Mouse (Mus musculus): Measurements from ENCODE around the gene Gcsam. TPM values are rescaled to one million over a fixed set of nuclear protein-coding genes. Genes with fewer than 3 reads are reported as not detected.

The Gcsam gene
- total RNA-seq (2021): not detected

DNA sequence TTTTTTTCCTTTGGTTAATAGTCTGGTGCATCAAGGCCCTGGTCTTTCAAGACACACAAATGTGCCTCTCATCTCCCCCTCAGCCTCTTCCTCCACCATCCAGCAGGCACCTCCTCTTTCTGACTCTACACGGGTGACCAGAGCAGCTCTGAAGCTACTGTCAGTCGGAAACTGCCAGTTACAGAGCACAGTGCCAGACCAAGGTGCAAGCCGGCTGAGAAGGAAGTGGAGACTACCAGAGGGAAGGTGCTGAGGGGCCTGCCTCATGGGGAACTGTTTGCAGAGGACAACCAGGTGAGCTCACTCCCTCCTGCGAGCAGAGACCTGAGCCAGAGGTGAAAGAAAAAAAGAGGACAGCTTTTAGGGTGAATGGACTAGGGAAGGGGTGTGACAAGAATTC lies at the start of gene Gcsam:
Gcsam (plus strand) TSS at position 114 of the 400 bp plus-strand sequence.
- intact Hi-C loops (cut with DNase I): no loop called here
- DNase-seq (ENCODE audit: extremely low spot score in 1 of 2, low spot score in 2 of 2): no peak

DNA sequence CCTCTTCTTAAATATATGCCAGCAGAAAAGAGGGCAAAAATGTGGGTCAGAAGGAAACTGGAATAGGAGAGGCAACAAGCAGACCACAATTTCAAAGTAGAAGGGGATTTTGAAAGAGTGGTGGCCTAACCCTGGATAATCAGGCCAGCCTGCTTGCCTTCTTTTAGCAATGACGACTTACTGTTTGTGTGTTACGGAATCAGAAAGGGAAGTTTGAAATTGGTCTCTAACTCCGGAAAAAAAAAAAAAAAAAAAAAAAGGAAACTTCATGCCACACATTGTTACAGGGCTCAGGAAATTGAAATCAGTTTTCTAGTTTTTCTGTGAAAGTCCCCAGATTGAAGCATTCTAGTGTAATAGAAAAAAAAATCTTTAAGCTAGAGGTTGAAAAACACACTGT lies 48.4 kb upstream of the Gcsam start:
- intact Hi-C loops (cut with DNase I): no loop called here
- no peak for DNase-seq (ENCODE audit: extremely low spot score in 1 of 2, low spot score in 2 of 2)

DNA sequence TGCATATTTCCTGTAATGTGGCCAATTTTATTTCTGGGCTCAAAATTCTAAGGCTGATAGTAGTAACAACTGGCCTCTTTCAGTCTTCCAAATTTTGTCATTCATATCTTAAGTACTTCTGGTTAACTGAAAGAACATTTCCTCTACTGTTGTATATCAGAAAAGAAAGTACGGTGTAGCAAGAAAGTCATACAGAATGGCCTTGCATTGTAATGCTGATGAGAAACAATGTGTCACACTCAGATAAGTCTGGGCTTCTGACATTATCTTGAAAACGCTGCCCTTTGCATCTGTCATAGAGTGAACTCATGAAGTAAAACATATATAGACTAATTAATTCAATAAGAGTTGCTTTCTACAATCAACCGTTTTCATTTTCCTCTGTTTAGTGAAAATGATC lies 37.9 kb upstream of the Gcsam start:
- intact Hi-C loops (cut with DNase I): no loop called here
- no peak for DNase-seq (ENCODE audit: extremely low spot score in 1 of 2, low spot score in 2 of 2)

DNA sequence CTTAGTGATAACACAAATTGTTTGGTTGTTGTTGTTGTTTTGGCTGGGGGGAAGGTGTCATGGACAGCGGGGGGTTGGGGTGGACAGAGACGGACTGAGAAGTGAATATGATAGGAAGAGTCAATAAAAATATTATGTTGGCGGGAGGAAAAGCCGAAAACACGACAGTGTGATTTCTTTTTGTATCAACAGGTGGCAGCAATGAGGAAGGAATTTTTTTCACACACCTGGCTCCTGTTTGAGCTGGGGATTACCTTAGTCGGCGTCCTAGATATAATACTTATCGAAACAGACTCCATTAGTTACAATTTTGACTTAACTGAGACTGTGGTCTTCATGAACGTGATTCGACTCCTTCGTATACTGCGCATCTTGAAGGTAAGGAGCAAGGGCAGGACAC lies 30.3 kb upstream of the Gcsam start:
- intact Hi-C loops (cut with DNase I): no loop called here
- DNase-seq (ENCODE audit: extremely low spot score in 1 of 2, low spot score in 2 of 2): no peak

DNA sequence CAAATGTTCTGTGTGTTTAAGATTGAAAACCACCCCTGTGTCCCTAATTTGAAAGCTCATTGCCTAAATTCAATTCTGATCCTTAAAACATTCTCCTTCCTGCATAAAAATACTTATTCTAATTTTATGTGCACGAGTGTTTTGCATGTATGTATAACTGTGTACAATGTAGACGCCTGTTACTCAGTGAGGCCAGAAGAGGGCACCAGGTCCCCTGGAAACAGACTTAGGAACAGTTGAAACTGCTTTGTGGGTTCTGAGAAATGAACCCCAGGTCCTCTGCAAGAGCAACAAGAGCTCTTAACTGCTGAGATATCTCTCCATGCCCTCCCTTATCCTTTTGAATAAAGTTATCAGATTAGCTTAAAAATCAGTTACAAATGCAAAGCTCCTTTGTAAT lies 27.7 kb upstream of the Gcsam start:
- no peak for DNase-seq (ENCODE audit: extremely low spot score in 1 of 2, low spot score in 2 of 2)
- intact Hi-C loops (cut with DNase I): no loop called here

DNA sequence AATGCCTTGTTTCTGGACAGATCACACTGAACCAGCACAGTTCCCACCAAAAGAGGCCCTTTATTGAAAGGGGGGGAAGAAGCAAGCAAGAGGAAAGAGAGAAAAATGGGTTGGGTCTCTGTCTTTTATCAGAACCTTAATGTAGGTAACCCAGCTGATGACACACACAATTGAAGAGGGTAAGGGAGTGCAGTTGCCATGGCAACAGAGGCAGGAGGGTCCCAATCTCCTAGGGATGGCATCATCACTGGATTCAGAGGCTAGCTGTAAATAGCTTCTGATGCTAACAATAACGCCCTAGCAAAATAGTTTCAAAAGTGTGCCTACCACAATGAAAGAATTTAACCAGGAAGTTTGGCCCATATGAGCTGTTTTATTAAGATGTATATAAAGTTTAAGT lies 16.5 kb upstream of the Gcsam start:
- DNase-seq (ENCODE audit: extremely low spot score in 1 of 2, low spot score in 2 of 2): no peak
- intact Hi-C loops (cut with DNase I): no loop called here

DNA sequence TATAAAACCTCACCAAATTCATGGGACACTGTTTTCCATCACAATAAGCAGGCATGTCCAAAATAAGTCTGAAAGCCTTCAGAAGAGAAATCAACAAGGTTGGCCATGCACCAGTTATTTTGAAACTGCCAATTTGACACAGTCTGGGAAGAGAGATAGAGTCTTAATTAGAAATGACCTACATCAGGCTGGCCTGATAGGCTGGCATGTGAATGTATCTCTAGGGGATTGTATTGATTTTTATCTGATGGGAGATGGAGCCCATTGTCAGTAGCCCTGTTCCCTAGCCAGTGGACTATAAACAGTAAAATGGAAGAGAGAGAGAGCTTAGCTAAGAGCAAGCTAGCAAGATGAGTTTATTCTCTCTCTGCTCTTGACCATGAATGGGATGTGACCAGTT lies 14.7 kb upstream of the Gcsam start:
- DNase-seq (ENCODE audit: extremely low spot score in 1 of 2, low spot score in 2 of 2): no peak
- intact Hi-C loops (cut with DNase I): loop anchor here (5.0 kb wide), 1 partner anchor 188 kb away; the partner anchor contains the start of gene Cd200

DNA sequence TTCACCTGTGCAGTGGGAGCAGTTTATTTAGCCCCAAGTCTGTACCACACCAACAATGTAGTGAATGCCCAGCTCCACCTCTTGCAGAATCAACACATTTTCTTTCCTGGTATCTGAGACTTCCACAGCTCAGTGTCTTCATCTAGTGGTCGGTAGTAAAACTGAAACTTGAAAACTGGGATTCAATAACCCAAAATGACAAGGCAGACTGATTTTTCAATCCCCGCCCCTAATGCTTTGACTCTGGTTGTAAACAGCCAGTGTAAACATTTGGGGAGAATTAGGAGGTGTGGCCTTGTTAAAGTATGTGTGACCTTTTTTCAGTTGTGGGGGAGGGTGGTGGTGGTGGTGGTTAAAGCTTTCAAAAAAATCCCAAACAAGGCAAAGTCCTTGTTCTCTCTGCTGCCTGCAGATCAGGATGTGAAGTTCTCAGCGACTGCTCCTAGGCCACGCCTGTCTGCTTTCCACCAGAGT lies 1.7 kb upstream of the Gcsam start:
- intact Hi-C loops (cut with DNase I): loop anchor here (5.0 kb wide), 1 partner anchor 411 kb away; no protein-coding TSS in a partner anchor
- peak in 1 of 2 experiments; percentile 29 for DNase-seq (ENCODE audit: extremely low spot score in 1 of 2, low spot score in 2 of 2)

DNA sequence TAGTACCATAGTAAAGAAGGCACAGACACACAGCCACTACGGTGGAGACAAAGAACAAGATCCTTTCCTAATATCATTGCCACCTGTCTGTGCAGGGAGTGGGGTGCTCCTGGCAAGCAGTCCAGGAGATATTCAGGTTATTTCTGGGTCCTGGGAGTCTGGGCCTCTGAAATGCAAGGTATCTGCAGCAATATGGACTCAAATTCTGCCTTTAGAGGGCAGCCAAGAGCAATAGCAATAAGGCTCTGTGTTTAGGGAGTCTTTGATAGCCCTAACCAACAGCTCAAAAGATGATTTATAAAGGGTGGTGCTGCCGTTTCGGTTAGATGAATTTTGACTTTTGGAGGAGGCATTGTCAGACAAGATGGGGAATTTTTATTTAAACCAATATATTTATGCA lies 880 bp upstream of the Gcsam start:
- peak in 1 of 2 experiments; percentile 33 for DNase-seq (ENCODE audit: extremely low spot score in 1 of 2, low spot score in 2 of 2)
- intact Hi-C loops (cut with DNase I): loop anchor here (5.0 kb wide), 1 partner anchor 412 kb away; no protein-coding TSS in a partner anchor

DNA sequence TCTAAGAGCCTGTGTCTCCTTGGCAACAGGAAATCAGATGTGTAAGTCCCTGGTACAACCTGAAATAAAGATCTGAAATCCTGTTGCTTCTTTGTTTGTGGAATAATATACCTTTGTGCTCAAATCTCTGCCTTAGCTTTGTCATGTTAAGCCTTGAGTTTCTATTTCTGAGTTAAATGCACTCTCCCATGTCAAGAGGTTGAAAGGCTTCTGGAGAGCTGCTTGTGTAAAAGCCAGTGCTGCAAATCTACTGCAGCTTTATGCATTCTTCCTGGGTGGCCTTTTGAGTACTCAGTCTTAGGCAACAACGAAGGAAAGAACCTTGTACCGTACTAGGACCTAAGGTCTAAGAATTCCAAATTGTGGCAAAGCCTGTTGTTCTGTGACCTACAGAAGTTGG lies 3.1 kb downstream of the Gcsam start:
- no peak for DNase-seq (ENCODE audit: extremely low spot score in 1 of 2, low spot score in 2 of 2)
- intact Hi-C loops (cut with DNase I): no loop called here

DNA sequence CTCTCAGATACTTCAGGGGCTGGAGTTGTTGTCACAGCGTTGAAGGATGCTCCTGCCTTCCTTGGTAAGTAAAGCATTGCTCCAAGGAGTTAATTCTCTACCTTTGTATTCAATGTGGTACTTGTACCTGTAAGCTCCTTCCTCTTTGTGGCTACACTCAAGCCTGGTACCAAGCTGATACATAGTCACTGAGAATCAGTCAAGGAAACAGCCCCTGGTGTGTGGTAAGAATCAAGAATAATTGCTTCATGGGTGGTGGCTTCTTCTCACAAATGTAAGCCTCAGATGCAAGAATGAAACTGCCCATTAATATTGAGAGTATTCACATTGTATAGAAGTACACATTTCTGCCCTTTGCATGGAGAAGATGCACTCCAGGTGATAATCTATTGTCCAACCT lies 5.8 kb downstream of the Gcsam start:
- DNase-seq (ENCODE audit: extremely low spot score in 1 of 2, low spot score in 2 of 2): no peak
- intact Hi-C loops (cut with DNase I): no loop called here

DNA sequence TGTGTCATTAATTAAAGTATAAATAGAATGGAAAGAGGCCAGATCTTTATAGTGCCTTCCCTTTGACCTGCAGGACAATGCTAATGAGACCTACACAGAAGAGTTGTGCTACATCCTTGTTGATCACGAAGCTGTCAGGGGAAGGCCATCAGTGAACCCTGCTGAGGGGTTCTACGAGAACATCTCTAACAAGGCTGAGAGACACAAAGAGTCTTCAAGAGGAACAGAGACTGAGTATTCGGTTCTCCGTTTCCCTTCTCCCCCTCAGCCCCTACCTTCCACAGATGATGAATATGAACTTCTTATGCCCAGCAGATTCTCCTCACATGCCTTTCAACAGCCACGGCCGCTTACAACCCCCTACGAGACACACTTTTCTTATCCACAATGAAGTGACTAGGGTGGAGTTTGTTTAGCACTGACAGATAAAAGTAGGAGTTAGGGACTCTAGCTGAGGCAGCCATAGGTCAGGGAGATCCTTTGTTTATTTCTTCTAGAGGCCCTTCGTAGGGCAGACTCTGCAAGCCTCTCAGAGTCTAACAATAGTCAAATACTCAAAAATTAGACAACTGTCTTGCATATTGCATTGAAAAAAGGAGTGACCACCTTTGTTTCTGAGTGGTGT lies 9.7 kb downstream of the Gcsam start:
- DNase-seq (ENCODE audit: extremely low spot score in 1 of 2, low spot score in 2 of 2): no peak
- intact Hi-C loops (cut with DNase I): no loop called here

DNA sequence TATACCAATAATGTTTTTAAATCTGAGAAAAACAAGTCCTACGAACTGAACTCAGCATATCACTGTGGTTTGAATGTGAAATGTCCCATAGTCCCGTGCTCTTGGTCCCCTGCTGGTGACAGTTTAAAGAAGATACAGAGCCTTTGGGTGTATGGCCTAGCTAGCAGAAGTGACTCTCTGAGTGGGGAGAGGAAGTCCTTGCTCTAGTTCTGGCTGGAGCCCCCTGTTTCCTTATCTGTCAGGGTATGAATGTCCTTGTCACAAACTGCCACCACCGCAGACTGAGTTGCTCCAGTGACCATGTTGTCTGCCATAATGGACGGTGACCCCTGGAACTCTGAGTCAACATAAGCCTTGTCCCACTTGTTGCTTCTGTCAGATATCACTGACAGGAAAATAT lies 13.1 kb downstream of the Gcsam start:
- intact Hi-C loops (cut with DNase I): no loop called here
- DNase-seq (ENCODE audit: extremely low spot score in 1 of 2, low spot score in 2 of 2): no peak

DNA sequence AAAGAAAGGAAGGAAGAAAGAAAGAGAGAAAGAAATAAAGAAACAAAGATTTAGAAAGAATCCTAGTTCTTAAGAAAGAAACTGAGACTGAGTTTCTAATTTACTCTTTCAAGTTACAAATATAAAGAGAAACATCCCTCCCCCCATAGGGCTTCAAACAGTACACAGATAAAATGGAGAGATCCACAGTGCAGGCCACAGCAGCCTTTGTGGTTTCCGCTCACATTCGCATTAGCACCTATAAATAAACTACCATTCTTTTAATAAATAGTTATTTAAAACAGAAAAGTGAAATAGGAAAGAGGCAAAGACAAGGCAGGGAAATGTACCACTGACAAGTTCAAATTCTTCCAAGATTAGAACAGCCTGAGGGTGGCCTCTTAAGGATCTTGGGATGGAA lies 14.6 kb downstream of the Gcsam start:
- intact Hi-C loops (cut with DNase I): no loop called here

DNA sequence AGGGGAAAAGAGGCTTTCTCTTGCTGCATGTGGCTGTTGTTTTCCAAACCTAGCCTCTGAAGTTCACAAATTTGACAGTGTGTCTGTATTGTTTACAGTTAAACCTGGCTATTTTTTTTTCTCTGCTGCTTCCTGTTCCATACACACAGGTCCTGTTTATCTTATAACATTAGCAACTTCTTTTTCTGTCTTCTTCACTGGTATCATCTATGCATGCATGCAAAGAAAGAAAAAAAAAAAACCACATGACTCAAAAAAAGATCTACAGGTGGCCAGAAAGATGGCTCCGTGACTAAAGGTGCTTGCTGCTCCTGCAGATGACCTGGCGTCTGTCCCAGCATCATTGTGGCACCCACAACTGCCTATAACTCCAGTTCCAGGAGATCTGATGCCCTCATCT lies 15.2 kb downstream of the Gcsam start:
- no peak for DNase-seq (ENCODE audit: extremely low spot score in 1 of 2, low spot score in 2 of 2)
- intact Hi-C loops (cut with DNase I): no loop called here

More for the DNA sequence above, 14.6 kb downstream of the Gcsam start:
- no peak for DNase-seq (ENCODE audit: extremely low spot score in 1 of 2, low spot score in 2 of 2)

DNA sequence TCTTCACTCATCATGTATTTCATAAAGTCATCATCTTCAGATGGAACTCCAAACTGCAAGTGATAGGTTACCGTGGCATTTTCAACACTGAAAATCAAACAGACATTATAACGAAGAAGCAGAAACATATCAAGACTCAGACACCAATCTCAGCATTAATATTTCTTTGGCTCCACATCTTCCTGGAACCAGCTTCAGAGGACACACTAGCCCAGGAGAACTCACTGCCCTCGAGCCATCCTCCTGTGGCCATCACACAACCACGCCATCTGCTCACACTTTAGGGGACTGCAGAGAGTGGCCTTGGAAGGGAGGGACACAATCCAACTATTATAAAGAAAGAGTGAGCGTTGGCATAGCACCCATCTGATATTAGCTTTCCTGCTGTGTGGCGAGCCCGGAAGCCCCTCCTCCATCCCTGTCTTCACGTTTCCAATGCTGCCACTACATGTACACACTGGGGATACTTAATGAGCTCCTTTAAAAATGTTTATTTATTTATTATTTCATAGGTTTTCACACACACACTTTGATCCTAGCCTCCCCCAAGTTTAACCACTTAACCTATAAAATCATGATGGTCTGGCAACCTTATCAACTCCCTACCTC lies 19.4 kb downstream of the Gcsam start:
- DNase-seq (ENCODE audit: extremely low spot score in 1 of 2, low spot score in 2 of 2): no peak
- intact Hi-C loops (cut with DNase I): loop anchor here (5.0 kb wide), 1 partner anchor 432 kb away; no protein-coding TSS in a partner anchor

DNA sequence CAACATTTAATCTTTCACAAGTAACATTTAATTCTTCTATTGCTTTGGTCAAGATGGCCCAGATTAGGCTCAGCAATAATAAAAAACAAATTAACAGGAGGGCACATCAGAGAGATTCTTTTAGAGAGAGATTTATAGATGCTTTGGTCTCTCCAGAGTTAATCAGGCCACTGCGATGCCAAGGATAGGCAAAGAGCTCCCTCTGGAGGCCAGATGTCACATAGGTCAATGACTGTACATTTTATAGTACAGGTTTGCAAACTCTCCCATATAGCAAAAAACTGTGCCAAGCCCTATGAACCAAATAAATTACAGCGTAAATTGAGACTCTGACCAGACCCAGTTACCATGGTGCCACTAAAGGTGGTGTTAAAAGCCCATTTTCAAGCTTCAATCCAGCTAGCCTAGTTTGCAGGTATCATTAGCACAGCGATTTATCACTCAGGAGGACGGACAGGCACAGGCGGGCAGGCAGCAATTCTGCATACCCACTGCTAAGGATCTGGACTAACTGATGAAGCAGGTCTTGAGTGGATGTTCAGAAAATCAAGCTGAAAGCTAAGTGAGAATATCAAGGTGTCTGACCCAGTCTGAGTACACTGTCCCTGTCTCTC lies 20.3 kb downstream of the Gcsam start:
- peak; percentile 48 to 56 for DNase-seq (ENCODE audit: extremely low spot score in 1 of 2, low spot score in 2 of 2)
- intact Hi-C loops (cut with DNase I): loop anchor here (5.0 kb wide), 1 partner anchor 433 kb away; no protein-coding TSS in a partner anchor

DNA sequence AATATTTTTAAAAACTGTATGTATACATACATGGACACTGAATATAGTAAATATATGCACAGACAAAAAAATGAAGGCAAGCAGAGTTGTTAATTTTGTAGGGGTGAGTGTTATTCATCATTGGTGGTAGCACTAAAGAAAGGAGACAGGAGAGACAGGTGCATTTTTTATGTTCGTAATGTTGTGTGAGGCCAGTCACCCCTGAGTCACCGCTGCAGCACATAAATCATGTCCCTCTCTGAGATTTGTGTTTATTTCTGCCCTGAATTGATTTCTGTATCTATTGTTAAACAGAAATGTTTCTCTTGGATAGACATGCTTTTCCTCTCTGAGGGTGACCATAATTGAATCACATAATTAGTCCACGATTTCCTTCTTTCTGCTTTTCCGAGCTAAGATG lies 22.2 kb downstream of the Gcsam start:
- intact Hi-C loops (cut with DNase I): loop anchor here (5.0 kb wide), 1 partner anchor 435 kb away; no protein-coding TSS in a partner anchor
- no peak for DNase-seq (ENCODE audit: extremely low spot score in 1 of 2, low spot score in 2 of 2)

DNA sequence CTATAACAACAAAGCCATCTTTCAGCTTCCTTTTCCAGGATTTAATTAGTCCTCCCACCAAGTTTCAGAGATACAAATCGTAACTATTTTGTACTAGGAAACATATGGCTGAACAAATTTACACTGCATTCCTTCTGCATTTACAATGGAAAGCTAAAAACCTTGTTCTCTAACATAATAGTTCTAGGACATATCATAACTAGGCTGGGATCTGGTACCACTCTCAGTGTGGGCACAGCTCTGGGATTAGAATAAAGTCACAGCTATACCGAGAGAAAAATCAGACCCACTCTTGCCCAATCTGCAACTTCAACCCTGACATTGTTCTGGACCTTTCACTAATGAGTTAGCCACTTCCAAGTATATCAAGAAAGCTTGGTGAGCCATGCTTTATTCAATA lies 25.6 kb downstream of the Gcsam start:
- intact Hi-C loops (cut with DNase I): no loop called here

More for the DNA sequence above, 25.6 kb downstream of the Gcsam start:
- DNase-seq (ENCODE audit: extremely low spot score in 1 of 2, low spot score in 2 of 2): no peak

Measured in left cerebral cortex, postnatal 10 days (tissue).